Mouse (Mus musculus) spleen, adult 2 months (tissue): ENCODE measurements around the gene Mrps23. TPM values are rescaled to one million over a fixed set of nuclear protein-coding genes. Genes with fewer than 3 reads are reported as not detected.
A peak's percentile ranks its signal among the peaks of the same experiment; 100 is the strongest.

ENCODE experiments used
- DNase-seq, 2 experiments: peaks; one replicate each; pipeline versions ENCODE4 v3.0.0 to v3.0.0-alpha.2; 2012 to 2021; ENCODE audit warnings: low spot score in 2 of 2, low read depth in 1 of 2
- H3K27ac ChIP-seq: fragments of 200-500 bp; 2 replicates; pipeline ENCODE4 v1.5.1; 2012; ENCODE audit warnings: low read length, inconsistent platforms; ENCODE audit not compliant: insufficient read depth
- H3K27me3 ChIP-seq: fragments of 200-500 bp; 2 replicates; pipeline ENCODE4 v1.6.1; 2012; ENCODE audit warnings: mild to moderate bottlenecking, moderate library complexity, low read length, inconsistent platforms; ENCODE audit not compliant: control insufficient read depth, insufficient read depth
- H3K36me3 ChIP-seq: fragments of 200-500 bp; 2 replicates; pipeline ENCODE4 v1.6.1; 2012; ENCODE audit warnings: mild to moderate bottlenecking, low read length, inconsistent platforms; ENCODE audit not compliant: control insufficient read depth, insufficient read depth
- H3K4me1 ChIP-seq: fragments of 200-500 bp; 2 replicates; pipeline ENCODE4 v1.6.1; 2011; ENCODE audit warnings: inconsistent platforms; ENCODE audit not compliant: control insufficient read depth, insufficient read depth, insufficient read length
- H3K4me3 ChIP-seq: fragments of 200-500 bp; 2 replicates; pipeline ENCODE4 v1.5.1; 2011; ENCODE audit warnings: mild to moderate bottlenecking, inconsistent platforms; ENCODE audit not compliant: insufficient read depth, insufficient read length; ENCODE audit errors: extremely low read depth
- CTCF ChIP-seq: fragments of 200-500 bp; IDR thresholded peaks from 2 replicates; pipeline ENCODE4 v1.5.1; 2011; ENCODE audit warnings: mild to moderate bottlenecking, inconsistent platforms; ENCODE audit not compliant: insufficient read depth, insufficient read length, insufficient replicate concordance; ENCODE audit errors: extremely low read depth
- POLR2A ChIP-seq: fragments of 200-500 bp; IDR thresholded peaks from 2 replicates; pipeline ENCODE4 v1.6.1; 2011; ENCODE audit warnings: low read depth, low read length, inconsistent platforms
- WGBS: fragments of 180-500 bp; shearing (Covaris S2); methylation state at CpG from one replicate; pipeline ENCODE4 v1.1.7; 2018; 5-methylcytosine and 5-hydroxymethylcytosine counted together
- polyA plus RNA-seq: library from polyadenylated mRNA; depleted of rRNA; stranded (reverse); fragments of >200 nt; gene quantifications from 2 replicates; pipeline ENCODE4 v1.2.3, GENCODE M21; 2012

Gene Mrps23
- polyA plus RNA-seq, 1 experiment = 30.0 TPM

DNA sequence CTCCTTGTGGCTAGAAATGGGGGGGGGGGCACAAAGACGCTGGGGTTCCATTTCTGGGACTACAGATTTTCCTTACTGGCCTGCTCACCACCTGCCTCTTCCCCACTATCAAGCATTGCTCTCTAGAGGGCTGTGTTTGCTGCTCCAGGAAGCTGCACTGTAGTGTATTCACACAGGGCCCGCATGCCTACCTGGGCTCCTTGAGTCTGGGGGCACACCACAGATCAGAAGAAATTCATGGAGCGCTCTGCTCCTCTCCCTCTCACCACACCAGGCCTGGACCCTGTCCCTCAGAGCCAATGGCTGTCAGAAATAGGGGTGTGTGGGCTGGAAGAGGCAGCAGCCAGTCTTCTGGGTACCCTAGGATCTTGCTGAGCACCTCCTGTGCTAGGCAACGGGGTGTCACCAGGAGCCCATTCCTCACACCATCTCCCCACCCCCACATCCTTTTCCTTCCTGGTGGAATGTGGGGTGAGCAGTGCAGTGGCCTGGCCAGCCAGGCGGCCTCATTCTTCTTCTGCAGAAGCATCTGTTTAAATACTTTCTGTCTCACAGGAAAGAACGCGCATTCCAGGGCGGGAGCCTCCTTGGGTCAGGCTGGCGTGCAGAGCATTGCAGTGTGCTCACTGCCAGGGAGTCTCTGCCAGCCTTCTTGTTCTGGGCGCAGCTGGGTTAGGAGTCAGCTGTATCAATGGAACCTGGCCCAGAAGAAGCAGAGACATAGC lies 31.4 kb upstream of the Mrps23 start:
- no peaks in the 10 kb centered on the region for H3K36me3 ChIP-seq
- H3K27me3 ChIP-seq = no peaks in the 10 kb centered on the region
- no peak overlapping the region for H3K4me3 ChIP-seq
- DNase-seq = no peak
- WGBS = 74% methylated on average over 10 of the region's 10 CpGs
- H3K27ac ChIP-seq = no peak overlapping the region
- TF ChIP-seq CTCF (no peak), POLR2A (no peak)
- no peaks in the 10 kb centered on the region for H3K4me1 ChIP-seq

DNA sequence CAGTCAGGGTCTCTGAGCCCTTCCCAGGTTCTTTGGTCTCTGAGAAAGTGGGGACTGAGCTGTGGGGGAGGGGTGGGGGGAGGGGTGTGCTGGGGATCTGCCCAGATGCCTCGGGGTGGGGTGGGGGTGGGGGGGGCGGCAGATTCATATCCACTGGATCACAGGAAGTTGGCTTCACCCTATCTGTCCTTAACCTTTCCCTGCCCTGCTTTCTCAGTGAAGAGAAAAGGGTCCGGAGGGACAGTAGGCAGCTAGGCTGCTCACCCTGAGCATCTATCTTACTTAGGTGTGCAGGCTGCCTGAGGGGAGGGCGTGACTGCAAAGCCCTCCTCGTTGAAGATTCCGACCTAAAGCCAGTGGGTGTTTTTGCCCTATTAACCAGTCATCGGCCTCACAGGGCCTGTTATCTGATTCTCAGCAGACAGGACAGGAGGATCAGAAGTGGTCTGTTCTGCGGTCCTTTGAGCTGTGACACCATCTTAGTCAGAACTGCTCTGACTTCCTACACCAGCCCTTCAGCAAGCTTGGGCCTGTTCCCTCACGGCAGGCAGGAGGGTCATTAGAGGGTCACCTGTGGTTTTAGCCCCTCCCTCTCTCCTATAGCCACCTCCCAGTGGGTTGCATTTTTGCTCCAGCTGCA lies 30.7 kb upstream of the Mrps23 start:
- no peaks in the 10 kb centered on the region for H3K36me3 ChIP-seq
- no peaks in the 10 kb centered on the region for H3K27me3 ChIP-seq
- WGBS = 60% methylated on average over 9 of the region's 9 CpGs
- no peak overlapping the region for H3K4me3 ChIP-seq
- no peak for DNase-seq
- H3K4me1 ChIP-seq = no peaks in the 10 kb centered on the region
- TF ChIP-seq CTCF (no peak), POLR2A (no peak)
- H3K27ac ChIP-seq = peak overlapping the region; percentile 43; the same call in 1 of the 2 replicates

DNA sequence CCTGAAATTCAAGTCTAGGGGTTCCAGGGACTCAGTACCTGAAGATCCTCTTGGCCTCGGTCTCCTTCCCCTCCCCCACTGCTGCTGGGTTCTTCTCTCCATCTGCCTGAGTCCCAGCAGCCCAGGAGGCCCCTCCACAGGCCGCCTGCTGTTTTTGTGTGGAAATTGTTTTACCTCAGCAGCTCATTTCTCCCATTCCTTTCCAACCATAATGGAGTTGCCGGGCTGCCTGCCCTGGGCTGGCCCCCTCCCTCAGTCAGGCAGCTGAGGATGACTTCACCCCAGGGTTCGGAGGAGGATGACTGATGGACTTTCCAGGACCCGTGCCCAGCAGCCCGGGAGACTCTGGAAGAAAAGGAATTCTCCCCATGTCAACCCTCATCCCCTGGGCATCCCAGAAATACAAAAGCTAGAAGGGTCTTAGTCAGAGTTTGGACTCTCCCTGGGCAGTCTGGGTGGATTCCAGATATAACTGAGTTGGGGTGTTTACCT lies 23.7 kb upstream of the Mrps23 start:
- 63% methylated on average over 6 of the region's 6 CpGs for WGBS
- Histone ChIP-seq H3K27ac (0 out of 2 replicates have a peak overlapping the region, but pooled peaks have one; percentile 4), H3K27me3 (no peaks in the 10 kb centered on the region), H3K4me3 (no peak overlapping the region), H3K4me1 (no peaks in the 10 kb centered on the region; the same call in 1 of the 2 replicates), H3K36me3 (no peaks in the 10 kb centered on the region)
- DNase-seq = no peak
- no peak for TF ChIP-seq CTCF

- Histone ChIP-seq H3K36me3 (no peaks in the 10 kb centered on the region), H3K4me3 (no peak overlapping the region), H3K27ac (0 out of 2 replicates have a peak overlapping the region, but pooled peaks have one; percentile 4), H3K4me1 (no peaks in the 10 kb centered on the region; the same call in 1 of the 2 replicates), H3K27me3 (no peaks in the 10 kb centered on the region)
- no peak for DNase-seq
- WGBS = 21% methylated on average over 16 of the region's 16 CpGs
- TF ChIP-seq CTCF (no peak), POLR2A (no peak)
Observed at GRCm38 (mm10) chr11:88180959-88181619, 23.1 kb upstream of the Mrps23 start.

- no peaks in the 10 kb centered on the region for H3K36me3 ChIP-seq
- TF ChIP-seq POLR2A = no peak
- no peak for TF ChIP-seq CTCF
- H3K27ac ChIP-seq = no peak overlapping the region
- no peak overlapping the region for H3K4me3 ChIP-seq
- DNase-seq = no peak
- H3K4me1 ChIP-seq = no peaks in the 10 kb centered on the region; the same call in 1 of the 2 replicates
- WGBS = 84% methylated on average over 17 of the region's 17 CpGs
- H3K27me3 ChIP-seq = no peaks in the 10 kb centered on the region
Observed at GRCm38 (mm10) chr11:88184632-88185180, 19.5 kb upstream of the Mrps23 start.

DNA sequence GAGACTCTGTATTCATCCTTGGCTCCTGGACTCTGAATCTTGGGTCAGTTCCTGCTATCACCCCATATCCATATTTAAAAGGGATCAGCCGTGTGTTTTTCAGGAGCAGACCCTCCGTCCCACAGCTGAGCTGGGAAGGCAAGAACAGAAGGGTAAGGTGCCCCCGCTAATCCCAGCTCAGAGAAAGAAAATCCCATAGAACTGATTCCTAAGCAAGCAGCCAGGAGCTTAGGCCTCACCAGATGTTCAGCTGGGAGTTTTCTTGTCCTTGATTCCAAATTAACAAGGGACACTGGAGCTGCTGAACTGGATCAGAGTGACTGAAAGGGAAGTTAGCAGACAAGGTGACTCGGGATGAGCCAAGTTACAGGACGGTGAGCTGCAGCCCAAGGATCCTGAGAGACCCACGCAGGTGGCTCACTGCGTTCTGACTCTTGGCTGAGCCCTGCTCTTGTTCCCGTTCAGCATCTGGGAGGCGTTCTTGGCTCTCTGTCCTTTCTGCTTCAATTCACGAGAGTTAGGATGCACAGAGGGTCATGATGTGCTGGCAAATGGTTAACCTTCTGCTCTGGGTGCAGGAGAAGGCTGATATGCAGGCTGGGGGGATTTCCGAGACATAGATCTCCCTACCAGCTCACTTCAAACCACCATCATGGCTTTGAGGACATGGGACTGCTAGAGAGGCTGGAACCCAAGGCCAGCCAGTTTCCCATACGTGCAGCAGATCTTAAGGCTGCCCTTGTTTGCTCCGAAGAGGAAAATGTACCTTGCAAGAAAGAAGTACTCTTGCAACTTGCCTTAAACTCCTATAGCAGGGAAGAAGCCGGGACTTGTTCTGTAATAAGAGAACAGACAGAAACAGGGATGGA lies 17.9 kb upstream of the Mrps23 start:
- no peaks in the 10 kb centered on the region for H3K36me3 ChIP-seq
- WGBS = 95% methylated on average over 14 of the region's 14 CpGs
- no peak for DNase-seq

More for the DNA sequence above, 17.9 kb upstream of the Mrps23 start:
- TF ChIP-seq CTCF = no peak
- TF ChIP-seq POLR2A = no peak
- no peaks in the 10 kb centered on the region; the same call in 1 of the 2 replicates for H3K4me1 ChIP-seq
- no peaks in the 10 kb centered on the region for H3K27me3 ChIP-seq
- H3K4me3 ChIP-seq = no peak overlapping the region
- no peak overlapping the region for H3K27ac ChIP-seq
